Mouse (Mus musculus) c-Kit-negative CD71-positive TER-119-positive erythroid progenitor cells, embryonic 14.5 days (primary cell): ENCODE measurements around the gene Mns1.
"Not testable (repeated sequence)": the region's sequence is repeated elsewhere in the genome, so short reads cannot be mapped to it uniquely, and the experiment has no call there.

ENCODE experiments used
- DNase-seq: peaks from one replicate; pipeline ENCODE4 v3.0.0-alpha.2; 2013; ENCODE audit warnings: low read depth, low spot score

Mns1 gene

GRCm38 (mm10) chr9:72425300-72425850 lies 12.4 kb upstream of the Mns1 start:
- DNase-seq, result no peak

GRCm38 (mm10) chr9:72427861-72428260 lies 9.9 kb upstream of the Mns1 start:
- DNase-seq, result no peak

GRCm38 (mm10) chr9:72434876-72435275 lies 2.9 kb upstream of the Mns1 start:
- DNase-seq, result no peak

- DNase-seq, result no peak
Observed at GRCm38 (mm10) chr9:72438749-72439148, 938 bp downstream of the Mns1 start.

- DNase-seq, result no peak
Observed at GRCm38 (mm10) chr9:72440358-72440757, 2.5 kb downstream of the Mns1 start.

- peak; percentile 36 for DNase-seq
Observed at GRCm38 (mm10) chr9:72440948-72441926, 3.4 kb downstream of the Mns1 start.

GRCm38 (mm10) chr9:72441927-72442715 lies 4.3 kb downstream of the Mns1 start:
- DNase-seq, result peak; percentile 16

GRCm38 (mm10) chr9:72448026-72448425 lies 10.2 kb downstream of the Mns1 start:
- DNase-seq, result no peak

GRCm38 (mm10) chr9:72449367-72449766 lies 11.6 kb downstream of the Mns1 start:
- no peak for DNase-seq

- DNase-seq, result no peak
Observed at GRCm38 (mm10) chr9:72449841-72450240, 12.0 kb downstream of the Mns1 start.

GRCm38 (mm10) chr9:72450363-72450762 lies 12.6 kb downstream of the Mns1 start:
- no peak for DNase-seq

GRCm38 (mm10) chr9:72451111-72451510 lies 13.3 kb downstream of the Mns1 start:
- no peak for DNase-seq

GRCm38 (mm10) chr9:72454281-72454680 lies 16.5 kb downstream of the Mns1 start:
- not testable (repeated sequence) for DNase-seq

GRCm38 (mm10) chr9:72456374-72456773 lies 18.6 kb downstream of the Mns1 start:
- DNase-seq, result no peak

- no peak for DNase-seq
Observed at GRCm38 (mm10) chr9:72458233-72458632, 20.4 kb downstream of the Mns1 start.

- DNase-seq, result no peak
Observed at GRCm38 (mm10) chr9:72459703-72460102, 21.9 kb downstream of the Mns1 start.

GRCm38 (mm10) chr9:72460767-72461166 lies 23.0 kb downstream of the Mns1 start:
- no peak for DNase-seq

GRCm38 (mm10) chr9:72462427-72462826 lies 24.6 kb downstream of the Mns1 start:
- no peak for DNase-seq

- no peak for DNase-seq
Observed at GRCm38 (mm10) chr9:72464806-72465205, 27.0 kb downstream of the Mns1 start.

- DNase-seq, result no peak
Observed at GRCm38 (mm10) chr9:72465754-72466181, 28.0 kb downstream of the Mns1 start.

- no peak for DNase-seq
Observed at GRCm38 (mm10) chr9:72467551-72468407, 30.0 kb downstream of the Mns1 start.
